Mouse (Mus musculus): ENCODE data around the gene Usp28.

The Usp28 gene

DNA sequence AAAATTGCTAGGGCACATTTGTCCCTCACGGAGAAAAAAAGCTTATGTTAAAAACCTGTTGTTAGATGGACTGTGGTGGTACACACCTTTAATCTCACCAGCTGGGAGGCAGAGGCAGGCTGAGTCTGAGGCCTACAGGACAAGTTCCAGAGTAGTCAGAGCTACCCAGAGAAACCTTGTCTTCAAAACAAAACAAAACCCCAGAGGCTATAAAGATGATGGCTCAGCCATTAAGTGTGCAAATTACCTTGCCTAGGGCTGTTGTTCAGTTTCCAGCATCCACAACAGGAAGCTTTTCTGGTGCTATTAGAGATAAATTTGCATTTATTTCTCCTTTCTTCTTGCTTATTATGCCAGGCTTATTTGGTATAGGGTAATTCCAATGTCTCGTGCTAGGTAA lies 39.4 kb downstream of the Usp28 start:
- DNase-seq: no peak

DNA sequence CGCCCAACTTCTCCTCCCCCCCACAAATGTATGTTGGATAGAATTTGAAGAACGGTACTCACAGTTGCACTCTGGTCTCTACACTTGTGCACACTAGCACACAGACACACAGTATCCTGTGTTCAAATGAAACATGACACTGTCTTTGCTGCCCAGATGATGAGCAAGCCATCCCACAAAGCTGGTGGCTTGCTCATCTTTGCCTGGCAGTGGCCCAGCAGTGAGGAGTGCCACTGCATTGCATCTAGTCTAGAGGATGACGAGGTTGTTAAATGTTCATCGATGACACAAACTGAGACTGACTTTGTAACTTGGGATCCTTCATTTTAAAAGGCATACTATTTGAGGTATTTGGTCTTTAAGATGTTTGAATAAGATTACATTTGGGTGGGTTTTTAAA lies 49.6 kb downstream of the Usp28 start:
- DNase-seq: no peak

DNA sequence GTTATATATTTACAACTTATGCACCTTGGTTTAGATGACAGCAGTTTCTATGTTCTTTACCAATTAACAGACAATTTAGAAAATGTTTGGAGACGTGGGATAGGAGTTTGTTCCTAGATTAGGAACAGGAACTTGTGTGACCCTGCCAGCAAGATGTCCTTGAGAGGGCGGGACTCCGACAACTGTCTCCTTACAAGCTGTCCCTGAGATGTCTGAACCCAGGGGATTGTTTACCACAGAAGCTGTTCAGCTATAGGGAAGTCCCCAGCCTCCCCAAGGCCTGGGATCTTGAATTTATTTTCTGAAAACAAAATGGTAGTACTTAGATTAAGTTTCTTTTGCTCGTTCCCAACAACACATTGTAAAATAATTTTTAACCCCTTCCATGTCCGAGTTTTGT lies 65.7 kb downstream of the Usp28 start:
- no peak for DNase-seq

DNA sequence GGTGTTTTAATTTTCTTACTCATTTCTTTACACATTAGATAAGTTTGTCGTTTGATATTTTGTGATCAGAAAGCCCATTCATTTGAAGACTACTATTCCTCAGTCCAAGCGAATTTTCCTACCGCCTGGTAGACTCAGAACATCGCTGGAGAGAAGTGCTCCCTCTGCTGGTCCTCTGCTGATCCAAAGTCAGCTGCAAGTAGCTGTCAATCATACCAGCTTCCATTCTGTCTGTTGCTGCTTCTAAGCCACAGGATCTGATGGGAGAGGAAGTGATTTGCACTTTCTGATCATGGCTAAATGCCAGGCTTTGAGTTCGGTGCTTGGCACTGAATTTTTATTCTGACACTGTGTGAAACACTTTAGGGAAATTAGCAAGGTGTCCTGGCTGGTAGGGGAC lies 66.2 kb downstream of the Usp28 start:
- DNase-seq: peak; percentile 71

DNA sequence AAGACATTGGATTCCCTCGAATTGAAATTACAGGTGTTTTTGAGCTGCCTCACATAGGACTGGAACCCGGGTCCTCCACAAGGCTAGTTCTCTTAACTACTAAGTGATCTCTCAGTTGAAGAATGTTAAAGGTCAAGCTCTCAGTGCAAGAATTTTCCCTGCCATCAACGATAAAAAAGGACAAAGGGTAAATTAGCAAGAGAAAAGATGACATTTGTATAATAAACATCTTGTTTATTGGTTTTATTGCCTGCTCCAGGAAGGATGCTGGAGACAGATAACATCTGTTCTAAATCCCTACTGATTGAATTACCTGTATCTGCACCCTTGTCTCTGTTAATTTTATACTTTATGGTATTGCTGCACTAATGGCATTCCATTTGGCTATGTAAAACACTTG lies 68.9 kb downstream of the Usp28 start:
- no peak for DNase-seq

DNA sequence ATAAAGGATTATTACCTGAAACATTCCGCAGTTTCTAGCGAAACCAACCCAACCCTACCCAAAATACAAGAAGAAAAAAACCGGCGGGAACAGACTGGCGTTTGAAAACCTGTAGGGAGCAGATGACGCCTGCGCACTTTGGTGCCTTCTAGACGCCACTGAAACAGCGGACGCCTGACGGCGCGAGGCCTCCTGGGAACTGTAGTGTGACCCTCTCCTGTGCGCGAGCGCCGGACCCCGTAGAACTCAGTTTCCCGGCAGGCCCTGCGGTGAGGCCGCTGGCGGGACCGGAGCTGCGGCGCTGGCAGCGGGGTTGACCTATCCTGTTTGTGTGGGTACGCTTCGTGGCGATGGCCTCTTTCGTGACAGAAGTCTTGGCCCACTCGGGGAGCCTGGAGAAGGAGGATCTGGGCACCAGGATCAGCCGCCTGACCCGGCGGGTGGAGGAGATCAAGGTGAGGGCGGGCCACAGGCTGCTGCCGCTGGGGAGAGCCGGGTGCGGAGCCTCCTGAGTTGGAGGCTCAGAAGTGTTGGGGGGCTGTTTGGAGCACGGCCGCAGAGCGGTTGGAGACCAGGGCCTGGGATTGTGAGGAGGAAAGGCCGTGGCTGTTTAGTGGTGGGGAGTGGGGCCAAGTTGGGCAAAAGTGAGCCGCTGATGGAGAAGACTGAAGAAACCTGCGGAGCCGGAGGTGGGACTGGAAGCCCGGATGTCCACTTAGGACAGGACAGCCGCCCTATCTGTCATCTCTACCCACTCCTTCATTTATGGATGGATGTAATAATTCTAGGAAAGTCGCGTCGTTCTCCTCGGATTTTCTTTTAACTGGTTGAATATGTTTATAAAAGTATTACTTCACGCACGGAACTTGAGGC lies 70.4 kb downstream of the Usp28 start, which contains the start of gene Zw10:
Gene Zw10, plus strand, starts transcription at position 281 of the 873 bp plus-strand sequence.
- DNase-seq: peak; percentile 99

DNA sequence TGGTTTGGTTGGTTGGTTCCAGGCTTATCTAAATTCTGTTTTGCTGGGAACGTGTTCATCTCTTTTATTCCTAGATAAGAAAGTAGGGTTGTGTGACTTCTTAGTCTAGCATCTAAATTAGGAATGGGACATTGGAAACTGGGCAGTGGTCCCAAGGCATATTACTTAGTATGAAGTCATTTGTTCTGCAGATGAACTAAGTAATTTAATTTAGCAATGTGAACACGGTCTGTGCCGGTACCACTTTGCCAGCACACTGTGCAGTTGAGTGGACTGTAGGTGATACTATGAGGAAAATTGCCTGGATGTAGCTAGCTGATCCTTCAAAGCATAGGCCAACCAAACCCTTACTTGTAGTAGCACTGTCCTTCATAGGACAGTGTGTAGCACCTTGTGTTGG lies 91.7 kb downstream of the Usp28 start:
- no peak for DNase-seq

DNA sequence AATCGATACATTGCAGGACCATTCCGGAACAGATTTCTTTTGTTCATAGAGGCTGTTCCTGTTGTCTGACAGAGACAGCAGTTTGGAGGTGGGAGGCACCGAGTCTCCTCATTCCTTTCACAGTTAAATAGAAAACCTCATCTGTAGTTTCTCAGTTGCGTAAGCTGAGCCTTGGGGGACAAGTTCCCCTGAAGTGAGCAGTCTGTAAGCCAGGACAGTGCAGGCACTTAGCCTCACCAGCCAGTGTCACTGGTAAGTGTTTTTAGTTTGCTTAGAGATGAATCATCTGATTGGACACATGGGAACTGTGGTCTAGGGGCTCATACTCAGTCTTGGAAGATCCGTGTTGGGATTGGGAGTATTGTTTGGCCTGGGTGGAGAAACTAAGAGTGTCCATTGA lies 95.9 kb downstream of the Usp28 start, which contains the start of gene Tmprss5:
Gene Tmprss5, plus strand, starts transcription at position 154 of the 400 bp plus-strand sequence.
- DNase-seq: no peak

DNA sequence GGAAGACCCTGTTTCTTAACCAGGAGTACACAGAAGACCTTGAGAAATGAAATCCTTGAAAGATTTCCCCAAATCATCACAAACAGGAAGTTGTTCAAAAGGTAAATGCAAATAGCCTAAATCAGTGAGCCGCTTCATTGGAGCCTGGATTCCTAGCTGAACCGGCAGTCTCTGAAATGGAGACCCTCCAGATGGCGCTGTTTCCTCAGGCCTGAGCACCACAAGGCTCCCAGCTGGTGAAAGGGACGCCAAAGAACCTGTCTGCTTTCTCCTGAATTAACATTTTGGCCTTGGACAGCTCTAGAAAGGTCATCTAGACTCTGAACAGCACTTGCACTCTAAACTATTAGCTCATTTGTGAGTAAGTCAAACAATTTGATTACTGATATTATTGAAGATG lies 96.4 kb downstream of the Usp28 start:
- peak; percentile 84 for DNase-seq

DNA sequence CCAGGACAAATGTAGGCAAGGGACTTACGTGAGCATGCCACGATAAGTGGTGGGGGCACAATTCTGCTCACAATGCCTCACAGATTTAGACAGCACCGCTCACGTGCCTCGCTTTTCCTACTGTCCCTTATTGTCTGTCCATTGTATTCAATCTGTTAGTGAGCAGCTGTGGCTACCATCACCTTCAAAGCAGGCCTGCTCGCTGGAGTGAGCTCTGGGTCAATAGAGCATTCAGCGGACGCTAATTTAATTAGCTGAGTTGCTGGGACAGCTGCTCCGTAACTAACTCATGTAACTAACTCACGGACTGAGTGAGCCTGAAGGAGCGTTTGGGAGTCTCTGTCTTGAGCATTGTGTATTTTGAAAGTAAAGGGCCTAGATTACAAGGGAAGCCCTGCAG lies 102.1 kb downstream of the Usp28 start:
- peak; percentile 47 for DNase-seq
